Mouse (Mus musculus): ENCODE measurements around the gene Lsm12. TPM values are rescaled to one million over a fixed set of nuclear protein-coding genes. Genes with fewer than 3 reads are reported as not detected.

Gene Lsm12
- polyA plus RNA-seq, 1 experiment, result 36.1 TPM

GRCm38 (mm10) chr11:102227270-102228190 is 42.4 kb upstream of the Lsm12 start:
- H3K27me3 ChIP-seq (ENCODE audit: control insufficient read depth, insufficient read depth, low read length), result no peaks in the 10 kb centered on the region; the same call in 1 of the 2 replicates
- WGBS, result 89% methylated on average over 12 of the region's 12 CpGs
- no peak overlapping the region for H3K4me3 ChIP-seq (ENCODE audit: control insufficient read depth, insufficient read depth, low read length)
- TF ChIP-seq POLR2A (IDR thresholded peaks at IDR 0.05; ENCODE audit: control insufficient read depth, extremely low read depth, insufficient read depth, low read length, poor library complexity), result no peak
- no peak for TF ChIP-seq CTCF (IDR thresholded peaks at IDR 0.05; ENCODE audit: borderline replicate concordance, control insufficient read depth, extremely low read depth, insufficient read depth, low read length, poor library complexity)
- no peaks in the 10 kb centered on the region for H3K36me3 ChIP-seq (ENCODE audit: control insufficient read depth, insufficient read depth, low read length)
- peaks cover 22% of the 10 kb centered on the region for H3K4me1 ChIP-seq (replicated peaks; ENCODE audit: control insufficient read depth, insufficient read depth, low read length)
- no peak for DNase-seq
- no peak overlapping the region for H3K27ac ChIP-seq (ENCODE audit: control insufficient read depth, insufficient read depth, low read length)

- Histone ChIP-seq H3K27me3 (ENCODE audit: control insufficient read depth, insufficient read depth, low read length) (no peaks in the 10 kb centered on the region; the same call in 1 of the 2 replicates), H3K27ac (ENCODE audit: control insufficient read depth, insufficient read depth, low read length) (no peak overlapping the region), H3K4me1 (replicated peaks; ENCODE audit: control insufficient read depth, insufficient read depth, low read length) (peaks cover 33% of the 10 kb centered on the region), H3K36me3 (ENCODE audit: control insufficient read depth, insufficient read depth, low read length) (no peaks in the 10 kb centered on the region), H3K4me3 (ENCODE audit: control insufficient read depth, insufficient read depth, low read length) (no peak overlapping the region)
- DNase-seq, result no peak
- TF ChIP-seq POLR2A (IDR thresholded peaks at IDR 0.05; ENCODE audit: control insufficient read depth, extremely low read depth, insufficient read depth, low read length, poor library complexity) (no peak), CTCF (IDR thresholded peaks at IDR 0.05; ENCODE audit: borderline replicate concordance, control insufficient read depth, extremely low read depth, insufficient read depth, low read length, poor library complexity) (no peak)
- 91% methylated on average over 12 of the region's 12 CpGs for WGBS
Measured at GRCm38 (mm10) chr11:102226067-102226978, 41.2 kb upstream of the Lsm12 start.

- WGBS, result 86% methylated on average over 5 of the region's 5 CpGs
- Histone ChIP-seq H3K4me1 (replicated peaks; ENCODE audit: control insufficient read depth, insufficient read depth, low read length) (peaks cover 34% of the 10 kb centered on the region), H3K27me3 (ENCODE audit: control insufficient read depth, insufficient read depth, low read length) (no peaks in the 10 kb centered on the region; the same call in 1 of the 2 replicates), H3K4me3 (ENCODE audit: control insufficient read depth, insufficient read depth, low read length) (no peak overlapping the region), H3K27ac (ENCODE audit: control insufficient read depth, insufficient read depth, low read length) (no peak overlapping the region), H3K36me3 (ENCODE audit: control insufficient read depth, insufficient read depth, low read length) (no peaks in the 10 kb centered on the region)
- TF ChIP-seq POLR2A (IDR thresholded peaks at IDR 0.05; ENCODE audit: control insufficient read depth, extremely low read depth, insufficient read depth, low read length, poor library complexity), result no peak
- TF ChIP-seq CTCF (IDR thresholded peaks at IDR 0.05; ENCODE audit: borderline replicate concordance, control insufficient read depth, extremely low read depth, insufficient read depth, low read length, poor library complexity), result no peak
- no peak for DNase-seq
Measured at GRCm38 (mm10) chr11:102225221-102225620, 40.1 kb upstream of the Lsm12 start.

- WGBS, result 84% methylated on average over 22 of the region's 22 CpGs
- no peak for DNase-seq
- Histone ChIP-seq H3K36me3 (ENCODE audit: control insufficient read depth, insufficient read depth, low read length) (no peaks in the 10 kb centered on the region), H3K4me3 (ENCODE audit: control insufficient read depth, insufficient read depth, low read length) (no peak overlapping the region), H3K4me1 (replicated peaks; ENCODE audit: control insufficient read depth, insufficient read depth, low read length) (peaks cover 40% of the 10 kb centered on the region), H3K27ac (ENCODE audit: control insufficient read depth, insufficient read depth, low read length) (no peak overlapping the region), H3K27me3 (ENCODE audit: control insufficient read depth, insufficient read depth, low read length) (no peaks in the 10 kb centered on the region; the same call in 1 of the 2 replicates)
- TF ChIP-seq CTCF (IDR thresholded peaks at IDR 0.05; ENCODE audit: borderline replicate concordance, control insufficient read depth, extremely low read depth, insufficient read depth, low read length, poor library complexity) (no peak), POLR2A (IDR thresholded peaks at IDR 0.05; ENCODE audit: control insufficient read depth, extremely low read depth, insufficient read depth, low read length, poor library complexity) (no peak)
Measured at GRCm38 (mm10) chr11:102224686-102225085, 39.6 kb upstream of the Lsm12 start.

GRCm38 (mm10) chr11:102223166-102223565 is 38.1 kb upstream of the Lsm12 start:
- H3K27me3 ChIP-seq (ENCODE audit: control insufficient read depth, insufficient read depth, low read length), result no peaks in the 10 kb centered on the region
- WGBS, result 37% methylated on average over 6 of the region's 6 CpGs
- peak; percentile 68; the same call in 1 of the 2 replicates for TF ChIP-seq CTCF (IDR thresholded peaks at IDR 0.05; ENCODE audit: borderline replicate concordance, control insufficient read depth, extremely low read depth, insufficient read depth, low read length, poor library complexity)
- TF ChIP-seq POLR2A (IDR thresholded peaks at IDR 0.05; ENCODE audit: control insufficient read depth, extremely low read depth, insufficient read depth, low read length, poor library complexity), result no peak
- H3K4me1 ChIP-seq (replicated peaks; ENCODE audit: control insufficient read depth, insufficient read depth, low read length), result peaks cover 40% of the 10 kb centered on the region
- H3K4me3 ChIP-seq (ENCODE audit: control insufficient read depth, insufficient read depth, low read length), result no peak overlapping the region
- DNase-seq, result peak; percentile 89
- H3K27ac ChIP-seq (ENCODE audit: control insufficient read depth, insufficient read depth, low read length), result no peak overlapping the region
- no peaks in the 10 kb centered on the region for H3K36me3 ChIP-seq (ENCODE audit: control insufficient read depth, insufficient read depth, low read length)

GRCm38 (mm10) chr11:102221954-102222351 is 36.9 kb upstream of the Lsm12 start:
- H3K27ac ChIP-seq (ENCODE audit: control insufficient read depth, insufficient read depth, low read length), result no peak overlapping the region
- peaks cover 52% of the 10 kb centered on the region for H3K4me1 ChIP-seq (replicated peaks; ENCODE audit: control insufficient read depth, insufficient read depth, low read length)
- no peak for DNase-seq
- WGBS, result 59% methylated on average over 8 of the region's 8 CpGs
- no peaks in the 10 kb centered on the region for H3K36me3 ChIP-seq (ENCODE audit: control insufficient read depth, insufficient read depth, low read length)
- no peaks in the 10 kb centered on the region for H3K27me3 ChIP-seq (ENCODE audit: control insufficient read depth, insufficient read depth, low read length)
- no peak overlapping the region for H3K4me3 ChIP-seq (ENCODE audit: control insufficient read depth, insufficient read depth, low read length)
- TF ChIP-seq POLR2A (IDR thresholded peaks at IDR 0.05; ENCODE audit: control insufficient read depth, extremely low read depth, insufficient read depth, low read length, poor library complexity) (no peak), CTCF (IDR thresholded peaks at IDR 0.05; ENCODE audit: borderline replicate concordance, control insufficient read depth, extremely low read depth, insufficient read depth, low read length, poor library complexity) (no peak)

Data from thymus, adult 2 months (tissue).